Comparison of ENCODE assay signal across 13 mouse cellular contexts in the genomic region with DNA sequence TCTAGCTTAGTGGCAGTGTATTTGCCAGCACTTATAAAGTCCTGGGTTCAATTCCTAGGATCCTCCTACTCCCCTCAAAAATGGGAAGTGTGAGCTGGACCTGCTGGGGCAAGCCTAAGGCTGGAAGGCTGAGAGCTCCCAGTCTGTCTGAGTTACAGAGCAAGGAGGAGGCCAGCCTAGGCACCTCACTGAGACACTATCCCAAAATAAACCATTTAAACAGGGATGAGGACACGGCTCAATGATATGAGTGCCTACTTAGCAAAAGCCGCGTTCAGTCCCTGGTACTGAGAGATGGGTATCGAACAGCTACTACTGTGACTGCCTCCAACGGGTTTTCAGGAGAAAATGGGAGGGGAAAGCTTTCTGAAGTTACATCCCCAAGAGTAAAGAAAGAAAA. TPM values are rescaled to one million over a fixed set of nuclear protein-coding genes. Genes with fewer than 3 reads are reported as not detected.
DNase-seq lines count a peak whose midpoint lies in the region; ATAC-seq and TF ChIP-seq lines count a peak whose summit lies in the region.
"Had no signal": no experiment of that assay in that cellular context is flagged by ENCODE, and none has a peak within 500 bp of the region (broad histone marks: within the 10 kb centered on the region; RNA-seq: fewer than 3 reads in every experiment).

No protein-coding gene starts in this region.

- no peaks in the 10 kb centered on the region for H3K9me3 ChIP-seq in heart, embryonic 10.5 days
- H3K9me3 ChIP-seq in forebrain, postnatal 0 days (ENCODE audit: low read length), result no peaks in the 10 kb centered on the region

- TF ChIP-seq CTCF in liver, adult 2 months (IDR thresholded peaks at IDR 0.05; ENCODE audit: low read depth, low read length), result no peak
- no peak for TF ChIP-seq CTCF in forebrain, postnatal 0 days (IDR thresholded peaks at IDR 0.05; ENCODE audit: low read depth)

- H3K4me3 ChIP-seq in heart, embryonic 10.5 days, result no peak overlapping the region
- no peak overlapping the region for H3K4me3 ChIP-seq in liver, adult 2 months (ENCODE audit: insufficient read depth, low read depth, low read length)
- no peak overlapping the region for H3K4me3 ChIP-seq in forebrain, postnatal 0 days (ENCODE audit: low read depth, low read length)
- H3K4me3 ChIP-seq: myocyte had no signal

- no peak for ATAC-seq in forebrain, postnatal 0 days
- 0 out of 2 replicates have a peak, but pooled peaks have one; percentile 41 for ATAC-seq in megakaryocyte, adult 5-6 weeks (ENCODE audit: poor library complexity, severe bottlenecking)
- ATAC-seq: intestine, postnatal 0 days had no signal

- H3K4me2 ChIP-seq in forebrain, postnatal 0 days (ENCODE audit: low read depth), result peak overlapping the region; percentile 0; the same call in 1 of the 2 replicates

- H3K79me2 ChIP-seq in liver, adult 2 months (ENCODE audit: control insufficient read depth, insufficient read depth, low read length), result peaks cover 13% of the 10 kb centered on the region; the same call in 1 of the 2 replicates

- no peaks in the 10 kb centered on the region for H3K27me3 ChIP-seq in heart, embryonic 10.5 days (ENCODE audit: insufficient read depth, poor library complexity, severe bottlenecking)
- no peaks in the 10 kb centered on the region for H3K27me3 ChIP-seq in liver, adult 2 months (ENCODE audit: control insufficient read depth, insufficient read depth, low read length)
- H3K27me3 ChIP-seq in forebrain, postnatal 0 days (ENCODE audit: insufficient read depth, low read length), result no peaks in the 10 kb centered on the region
- H3K27me3 ChIP-seq: CH12.LX had no signal

- H3K9ac ChIP-seq in liver, adult 2 months (ENCODE audit: low read depth, low read length), result peak overlapping the region; percentile 23; the same call in 1 of the 2 replicates
- H3K9ac ChIP-seq in forebrain, postnatal 0 days, result no peak overlapping the region

- no peaks in the 10 kb centered on the region for H3K36me3 ChIP-seq in heart, embryonic 10.5 days
- H3K36me3 ChIP-seq in liver, adult 2 months (ENCODE audit: control insufficient read depth, insufficient read depth, low read length), result no peaks in the 10 kb centered on the region
- no peaks in the 10 kb centered on the region for H3K36me3 ChIP-seq in forebrain, postnatal 0 days (ENCODE audit: insufficient read depth)

- WGBS in heart, embryonic 10.5 days, result 55% methylated on average over 5 of the region's 5 CpGs
- WGBS in liver, adult 2 months, result 80% methylated on average over 5 of the region's 5 CpGs
- 40% methylated on average over 5 of the region's 5 CpGs for WGBS in forebrain, postnatal 0 days

- H3K27ac ChIP-seq in heart, embryonic 10.5 days, result peak overlapping the region; percentile 74; the same call in 1 of the 2 replicates
- peak overlapping the region; percentile 75 for H3K27ac ChIP-seq in liver, adult 2 months (replicated peaks; ENCODE audit: insufficient read depth, low read depth, low read length)
- H3K27ac ChIP-seq in forebrain, postnatal 0 days (ENCODE audit: low read depth, low read length), result peak overlapping the region; percentile 79

- TF ChIP-seq POLR2A in liver, adult 2 months (IDR thresholded peaks at IDR 0.05; ENCODE audit: extremely low read depth, insufficient read depth, low read length), result no peak

- peak; percentile 61 for DNase-seq in heart, embryonic 10.5 days (ENCODE audit: low spot score)
- DNase-seq in heart, adult 18-20 months, result no peak
- DNase-seq in liver, adult 2 months (ENCODE audit: extremely low read depth, low read depth, low spot score), result no peak
- no peak for DNase-seq in liver
- DNase-seq in forebrain, postnatal 0 days, result no peak
- DNase-seq in kidney, adult 18-20 months, result no peak
- DNase-seq: adrenal gland, postnatal 14 days; left cerebral cortex, postnatal 4 days; thymus, postnatal 36 days had no signal

- peaks cover 56% of the 10 kb centered on the region for H3K4me1 ChIP-seq in heart, embryonic 10.5 days
- peaks cover 45% of the 10 kb centered on the region for H3K4me1 ChIP-seq in liver, adult 2 months (ENCODE audit: control insufficient read depth, insufficient read depth, low read length)
- peaks cover 21% of the 10 kb centered on the region for H3K4me1 ChIP-seq in forebrain, postnatal 0 days (ENCODE audit: insufficient read depth)

RNA-seq across cellular contexts. Expression of gene Crtc3, which starts 33.8 kb away (rescaled TPM):
- 14.6 and 18.6 TPM in 2 replicates for polyA plus RNA-seq in heart, embryonic 10.5 days (2016; fragmentation: Nextera tagmentation; extraction: Ambion mirVana)
- 10 to 100 TPM; 10.3 to 11.8 TPM for total RNA-seq in heart, adult 18-20 months (2021)
- total RNA-seq in liver, adult 2 months (2014; rRNA removed), result 3.0 and 5.4 TPM in 2 replicates
- 8.7 and 12.9 TPM in 2 replicates for polyA plus RNA-seq in liver, adult 2 months (2012; rRNA removed)
- 14.8 and 17.8 TPM in 2 replicates for total RNA-seq in forebrain, postnatal 0 days (2014; rRNA removed)
- 10.6 and 14.2 TPM in 2 replicates for polyA plus RNA-seq in forebrain, postnatal 0 days (2015; fragmentation: Nextera tagmentation; extraction: Ambion mirVana)
- total RNA-seq in megakaryocyte, adult 5-6 weeks (2015), result 21.3 and 26.9 TPM in 2 replicates
- 12.5 and 13.0 TPM in 2 replicates for total RNA-seq in megakaryocyte, adult 5-6 weeks (2017)
